Mouse (Mus musculus) cerebellum, adult 11-12 months (tissue): Measurements from ENCODE around the gene Plekhf1.

ENCODE experiments used
- DNase-seq: peaks from one replicate; pipeline ENCODE4 v3.0.0; 2022

The Plekhf1 gene

DNA sequence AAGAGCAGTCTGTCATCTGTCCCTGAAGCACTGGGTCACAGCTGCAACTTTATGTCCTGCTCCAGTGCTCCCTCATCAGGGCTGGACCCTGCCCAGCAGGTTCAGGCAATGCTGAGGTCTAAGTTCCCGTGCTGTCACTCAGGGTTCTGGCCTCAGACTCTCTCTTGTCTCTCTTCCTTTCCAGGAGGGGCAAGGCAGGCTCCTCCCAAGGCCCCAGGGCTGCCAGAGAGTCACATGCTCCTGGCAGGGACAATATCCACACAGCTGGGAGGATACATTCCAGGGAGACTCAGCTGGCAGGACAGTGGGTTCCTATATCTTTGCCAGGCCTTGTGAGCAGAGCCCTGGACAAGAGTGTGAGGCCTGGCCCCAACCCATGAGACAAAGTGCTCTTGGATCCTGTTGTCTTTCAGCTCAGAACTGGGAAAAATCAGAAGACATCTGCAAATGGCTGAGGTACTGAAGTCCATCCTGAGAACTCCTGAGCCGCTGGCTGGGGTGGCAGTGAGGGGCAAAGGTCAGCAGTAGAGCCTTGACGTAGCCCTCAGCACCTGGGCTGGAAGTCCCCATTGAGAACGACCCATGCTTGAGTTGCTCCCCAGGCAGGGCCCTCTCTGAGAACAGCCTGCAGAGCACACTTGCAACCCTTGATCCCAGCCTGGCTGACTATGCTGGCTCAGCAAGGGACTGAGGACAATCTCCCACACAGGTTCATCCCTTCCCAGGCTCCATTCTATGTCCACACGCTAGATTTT, 10.2 kb downstream of the Plekhf1 start:
- peak; percentile 74 for DNase-seq

DNA sequence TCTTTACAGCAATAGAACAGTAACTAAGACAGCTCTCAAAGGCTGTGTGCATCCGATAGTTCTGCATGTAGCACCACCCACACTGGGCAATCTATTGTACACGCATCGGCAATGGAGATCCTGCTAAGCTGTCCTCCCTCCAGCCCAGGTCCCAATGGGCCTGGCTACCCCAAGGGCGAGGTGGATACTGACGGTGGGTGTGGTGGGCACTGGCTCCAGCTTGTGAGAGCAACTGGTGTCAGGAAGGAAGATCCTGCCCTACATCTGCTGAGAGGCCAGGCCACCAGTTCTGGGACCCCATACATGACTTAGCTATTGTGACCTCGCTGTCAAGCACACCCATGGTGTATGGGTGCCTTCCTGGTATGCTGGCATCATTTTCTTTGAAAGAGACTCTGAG, 12.1 kb downstream of the Plekhf1 start:
- DNase-seq, result no peak

DNA sequence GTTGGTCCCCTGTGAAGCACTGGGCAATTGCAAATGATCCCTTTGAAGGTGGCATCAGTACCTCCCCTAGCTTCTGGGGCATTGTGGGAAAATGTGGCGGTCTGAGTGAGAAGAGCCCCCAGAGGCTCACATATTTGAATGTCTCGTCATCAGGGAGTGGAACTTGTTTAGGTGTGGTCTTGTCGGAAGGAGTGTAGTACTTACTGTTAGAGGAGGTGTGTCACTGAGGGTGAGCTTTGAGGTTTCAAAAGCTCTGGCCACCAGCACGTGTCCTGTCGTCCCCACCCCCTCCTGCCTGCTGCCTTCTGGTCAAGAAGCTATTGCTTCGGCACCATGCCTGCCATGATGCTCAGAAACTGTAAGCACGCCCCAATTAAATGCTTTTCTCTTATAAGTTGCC, 12.5 kb downstream of the Plekhf1 start:
- DNase-seq, result no peak

DNA sequence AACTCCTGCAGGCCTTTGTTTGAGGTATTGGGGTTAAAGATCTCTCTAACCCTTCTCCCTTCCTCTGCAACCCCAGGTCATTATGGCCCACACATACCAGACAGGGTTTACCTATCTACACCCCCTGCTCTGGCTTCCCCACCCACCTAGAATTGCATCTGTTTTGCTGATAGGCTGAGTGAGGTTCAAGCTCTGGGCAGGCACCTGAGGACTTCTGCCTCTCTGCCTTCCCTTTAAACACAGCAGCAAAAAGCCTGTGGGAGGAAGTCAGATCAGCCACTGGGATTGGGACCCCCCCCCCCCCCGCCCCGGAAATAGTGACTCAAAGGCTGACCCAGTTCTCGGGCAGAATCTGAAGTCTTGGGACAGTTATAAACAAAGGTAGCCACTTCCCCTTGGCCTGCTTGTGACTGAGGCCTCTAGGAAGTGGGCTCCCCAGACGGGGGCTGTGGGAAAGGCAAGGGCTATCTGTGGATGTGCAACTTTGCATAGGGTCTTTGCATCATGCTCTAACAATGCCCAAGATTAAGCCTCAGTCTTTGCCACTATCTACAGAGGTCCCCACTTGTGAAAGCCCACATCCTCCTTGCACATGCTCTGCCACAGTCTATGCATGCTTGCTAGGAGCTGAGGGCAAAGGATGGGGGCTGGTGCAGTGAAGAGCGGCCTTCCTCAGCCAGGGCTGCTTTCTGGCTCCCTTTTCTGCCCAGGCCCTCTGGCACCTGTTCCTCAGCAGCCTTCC, 13.2 kb downstream of the Plekhf1 start:
- DNase-seq, result no peak

DNA sequence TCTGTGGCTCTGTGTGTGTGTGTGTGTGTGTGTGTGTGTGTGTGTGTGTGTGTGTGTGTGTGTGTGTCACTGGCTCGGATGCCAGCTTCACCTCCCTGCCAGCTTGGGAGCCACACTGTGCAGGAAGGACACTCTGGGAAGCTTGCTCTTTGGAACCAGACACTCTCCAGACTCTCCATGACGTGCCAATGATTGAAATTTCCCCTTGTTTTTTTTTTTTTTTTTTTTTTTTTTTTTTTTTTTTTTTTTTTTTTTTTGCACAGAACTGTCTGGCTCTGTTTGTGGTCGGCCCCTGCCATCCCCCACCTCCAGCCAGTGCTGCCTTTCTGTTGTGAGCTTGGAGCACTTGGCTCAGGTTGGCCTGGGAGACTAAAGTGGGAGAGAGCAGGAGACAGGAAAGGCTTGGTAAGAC, 15.2 kb downstream of the Plekhf1 start:
- peak; percentile 63 for DNase-seq

DNA sequence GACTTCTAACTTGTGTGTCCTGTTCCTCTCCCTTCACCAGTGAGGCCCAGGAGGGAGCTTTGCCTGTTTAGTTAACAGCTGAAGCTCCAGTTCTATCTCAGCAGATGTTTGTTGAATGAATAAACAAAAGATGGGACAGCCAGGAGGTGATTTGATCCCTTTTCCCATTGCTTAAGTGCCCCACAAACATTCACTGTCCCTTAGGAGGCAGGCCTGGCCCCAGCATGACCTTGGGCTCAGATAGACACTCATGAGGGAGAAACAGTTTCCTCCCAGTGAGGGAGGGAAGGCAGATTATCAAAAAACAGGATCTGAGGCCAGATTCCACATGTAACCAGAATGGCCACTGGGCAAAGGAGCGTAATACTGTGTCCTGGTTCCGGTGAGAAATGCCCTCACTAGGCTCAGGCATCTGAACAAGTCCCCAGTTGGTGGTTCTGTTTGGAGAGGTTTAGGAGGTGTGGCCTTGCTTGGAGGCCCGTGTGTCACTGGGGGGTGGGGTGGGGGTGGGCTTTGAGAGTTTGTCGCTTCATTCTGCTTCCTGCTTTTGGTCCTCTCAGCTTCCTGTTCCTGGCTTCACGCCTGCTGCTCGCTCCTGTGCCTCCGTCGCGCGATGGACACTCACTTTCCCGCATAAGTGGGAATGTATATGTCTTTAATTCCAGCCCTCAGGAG, 18.2 kb downstream of the Plekhf1 start:
- DNase-seq, result no peak

DNA sequence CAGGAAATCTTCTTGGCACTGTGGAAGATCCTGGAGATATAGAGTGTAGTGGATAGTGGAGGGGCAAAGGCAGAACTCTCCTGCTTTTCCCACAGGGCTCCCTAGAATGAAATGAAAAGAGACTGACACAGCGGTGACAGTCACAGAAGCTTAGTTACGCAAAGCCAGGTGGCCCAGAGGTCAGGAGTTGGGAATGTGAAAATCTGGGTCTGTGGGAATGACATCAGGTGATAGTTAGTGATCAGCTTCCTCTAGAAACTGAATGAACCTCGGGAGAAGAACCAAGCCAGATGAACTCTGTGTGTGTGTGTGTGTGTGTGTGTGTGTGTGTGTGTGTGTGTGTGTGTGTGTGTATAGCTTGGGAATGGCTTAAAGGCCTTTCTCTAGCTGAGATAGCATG, 18.8 kb downstream of the Plekhf1 start:
- no peak for DNase-seq

DNA sequence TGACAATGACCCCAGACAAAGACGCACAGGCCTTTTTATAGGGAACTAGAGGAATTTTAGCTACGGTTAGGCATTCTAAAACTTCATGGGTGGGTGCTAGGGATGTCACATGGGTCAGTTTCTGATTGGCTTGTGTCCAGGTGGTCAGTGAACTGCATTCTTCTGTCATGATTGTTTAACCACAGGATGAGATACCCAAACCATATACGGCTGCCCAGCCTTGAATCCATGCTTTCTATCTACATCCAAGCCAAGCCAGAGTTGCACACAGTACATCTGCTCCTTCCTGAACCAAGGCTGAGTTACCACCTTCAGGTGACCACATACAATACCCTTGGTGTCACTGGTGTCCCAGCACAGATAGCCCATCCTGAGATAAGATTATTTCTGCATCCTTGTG, 21.3 kb downstream of the Plekhf1 start:
- no peak for DNase-seq

DNA sequence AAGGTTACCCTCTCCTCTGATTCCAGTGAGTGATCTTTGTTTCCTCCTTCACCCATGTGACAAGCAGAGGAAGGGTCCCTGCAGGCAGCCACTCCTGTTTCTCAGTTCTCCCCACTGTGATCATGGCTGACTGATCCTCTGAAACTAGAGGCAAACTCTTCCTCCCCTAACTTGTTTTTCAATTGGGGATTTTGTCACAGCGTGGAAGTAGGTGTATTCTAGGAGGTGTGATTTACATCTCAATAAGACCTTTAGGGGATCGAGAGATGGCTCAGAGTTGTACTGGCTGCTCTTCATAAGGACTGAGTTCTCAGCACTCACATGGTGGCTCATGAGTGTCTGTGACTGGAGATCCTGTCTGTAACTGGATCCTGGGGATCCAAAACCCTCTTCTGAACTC, 22.0 kb downstream of the Plekhf1 start:
- DNase-seq, result no peak

DNA sequence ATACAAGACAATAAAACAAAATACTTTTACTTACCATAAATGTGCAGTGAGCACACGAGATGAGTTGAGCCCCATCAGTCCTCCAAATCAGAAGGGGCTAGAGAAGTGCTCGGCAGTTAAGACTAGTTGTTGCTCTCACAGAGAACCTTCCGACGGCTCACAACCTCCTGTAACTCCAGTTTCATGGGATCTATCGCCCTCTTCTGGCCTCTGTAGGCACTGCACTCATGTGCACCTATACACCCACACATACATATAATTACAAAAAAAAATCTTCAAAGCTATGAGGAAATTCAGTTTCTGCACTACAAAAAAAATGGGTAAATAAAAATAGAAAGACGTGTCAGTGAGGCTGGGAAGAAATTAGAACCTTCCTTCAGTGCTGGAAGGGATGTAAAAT, 23.5 kb downstream of the Plekhf1 start:
- DNase-seq, result no peak

DNA sequence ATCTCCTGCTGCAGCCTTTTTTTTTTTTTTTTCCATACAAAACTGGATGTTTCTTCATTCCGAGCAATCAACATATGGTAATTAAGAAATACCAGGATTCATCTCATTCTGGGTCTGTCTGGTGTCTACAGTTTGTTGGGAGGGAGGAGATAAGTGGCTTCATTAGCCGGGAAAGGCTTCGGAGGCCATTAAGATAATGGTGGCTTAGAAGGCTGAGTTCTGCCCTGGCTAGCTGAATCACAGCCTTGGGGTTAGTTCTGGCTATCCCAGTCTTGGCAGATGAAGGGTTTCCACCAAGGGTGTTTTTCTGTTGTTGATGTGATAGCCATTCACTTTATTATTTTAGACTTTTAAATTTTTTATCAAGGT, 26.5 kb downstream of the Plekhf1 start:
- DNase-seq, result no peak

DNA sequence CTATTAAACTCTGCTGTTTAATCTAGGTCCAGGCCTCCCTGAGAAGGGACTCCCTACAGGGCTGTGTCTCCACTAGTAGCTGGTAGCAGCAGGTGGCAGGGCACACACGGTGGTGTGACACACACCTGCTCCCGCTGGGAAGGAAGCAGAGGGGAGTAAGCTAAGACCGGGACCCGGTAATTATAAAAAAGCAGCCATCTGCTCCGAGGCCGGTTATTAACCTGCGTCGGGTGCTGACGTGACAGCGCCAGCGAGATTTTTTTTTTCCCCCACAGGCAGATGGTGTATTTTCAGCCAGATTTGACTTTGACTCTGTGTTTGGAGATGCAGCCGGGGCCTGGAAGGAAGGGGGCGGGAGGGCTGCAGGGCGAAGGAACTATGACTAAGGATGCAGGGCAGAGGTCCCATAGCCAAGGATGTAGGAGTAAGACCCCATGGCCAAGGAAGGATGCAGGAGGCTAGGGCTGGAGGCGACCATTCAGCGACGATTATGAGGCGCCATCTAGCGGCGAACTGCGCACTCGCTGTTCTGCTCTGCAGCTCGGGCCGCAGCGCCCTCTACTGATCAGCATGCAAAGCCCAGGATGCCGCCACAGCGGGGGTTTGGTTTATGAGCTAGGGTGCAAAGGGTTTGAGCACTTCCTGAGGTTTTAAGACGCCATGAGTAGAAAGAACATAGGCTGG, 27.1 kb downstream of the Plekhf1 start:
- peak; percentile 91 for DNase-seq

DNA sequence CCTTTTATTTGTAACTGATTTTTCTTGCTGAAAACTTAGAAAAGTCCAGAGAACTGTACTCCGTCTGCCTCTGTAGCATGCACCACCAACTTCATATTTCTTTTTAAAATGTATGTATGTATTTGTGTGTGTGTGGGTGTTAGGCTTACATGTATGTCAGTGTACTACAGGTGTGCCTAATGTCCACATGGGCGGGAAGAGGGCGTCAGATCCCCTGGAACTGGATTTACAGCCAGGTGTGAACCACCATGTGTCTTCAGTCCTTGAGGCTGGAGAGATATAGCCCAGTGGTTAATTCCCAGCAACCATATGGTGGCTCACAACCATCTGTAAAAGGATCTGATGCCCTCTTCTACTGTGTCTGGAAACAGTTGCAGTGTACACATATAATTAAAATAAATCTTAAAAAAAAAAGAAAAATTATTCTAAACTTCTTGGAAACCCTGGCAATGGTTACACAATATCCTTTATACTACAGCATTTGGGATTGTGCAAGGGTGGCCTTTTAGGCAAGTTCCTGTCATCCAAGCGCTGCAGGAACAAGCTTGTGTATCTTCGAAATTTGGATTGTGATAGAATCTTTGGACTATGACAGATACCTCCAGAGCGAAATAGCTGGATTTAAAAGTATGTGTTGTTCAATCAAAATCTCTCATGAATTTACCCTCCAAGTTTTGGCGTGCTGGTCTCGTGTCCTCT, 27.8 kb downstream of the Plekhf1 start:
- DNase-seq, result no peak

DNA sequence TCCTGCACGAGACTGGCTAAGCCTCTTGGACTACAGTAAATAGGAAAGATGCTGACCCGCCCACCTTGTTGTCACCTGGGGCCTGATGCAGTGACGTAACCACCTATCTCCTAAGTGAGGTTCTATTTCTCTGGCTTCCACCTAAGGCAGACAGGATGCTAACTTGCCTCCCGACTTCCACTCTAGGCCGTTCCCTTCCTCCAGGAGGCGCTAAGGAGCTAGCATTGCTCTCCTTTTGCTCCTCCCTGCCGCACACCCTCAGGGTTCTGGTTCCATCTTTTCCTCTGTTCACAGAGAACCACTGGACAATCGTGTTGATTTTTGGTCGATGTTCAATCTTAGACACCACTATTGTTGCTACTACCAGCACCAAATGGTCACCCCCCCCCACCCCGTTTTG, 36.2 kb downstream of the Plekhf1 start:
- DNase-seq, result no peak

DNA sequence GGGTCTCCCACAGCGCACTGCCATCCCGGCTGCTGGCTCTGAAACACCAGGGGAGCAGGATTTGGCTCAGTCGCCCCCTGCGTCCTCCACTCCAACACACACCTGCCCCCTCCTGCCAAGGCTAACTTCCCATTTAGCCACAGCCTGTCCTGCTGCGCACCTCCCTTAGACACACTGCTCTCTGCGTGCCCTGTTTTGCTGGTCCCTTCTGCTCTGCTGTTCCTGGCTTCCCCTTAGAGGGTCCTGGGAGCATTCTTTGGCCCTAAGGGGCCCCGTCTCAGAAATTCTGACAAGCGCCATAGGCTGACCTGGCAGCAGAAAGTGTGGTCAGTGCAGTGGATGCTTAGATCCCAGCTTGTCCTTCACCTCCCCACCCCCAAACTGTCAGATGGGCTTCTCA, 36.7 kb downstream of the Plekhf1 start:
- no peak for DNase-seq

DNA sequence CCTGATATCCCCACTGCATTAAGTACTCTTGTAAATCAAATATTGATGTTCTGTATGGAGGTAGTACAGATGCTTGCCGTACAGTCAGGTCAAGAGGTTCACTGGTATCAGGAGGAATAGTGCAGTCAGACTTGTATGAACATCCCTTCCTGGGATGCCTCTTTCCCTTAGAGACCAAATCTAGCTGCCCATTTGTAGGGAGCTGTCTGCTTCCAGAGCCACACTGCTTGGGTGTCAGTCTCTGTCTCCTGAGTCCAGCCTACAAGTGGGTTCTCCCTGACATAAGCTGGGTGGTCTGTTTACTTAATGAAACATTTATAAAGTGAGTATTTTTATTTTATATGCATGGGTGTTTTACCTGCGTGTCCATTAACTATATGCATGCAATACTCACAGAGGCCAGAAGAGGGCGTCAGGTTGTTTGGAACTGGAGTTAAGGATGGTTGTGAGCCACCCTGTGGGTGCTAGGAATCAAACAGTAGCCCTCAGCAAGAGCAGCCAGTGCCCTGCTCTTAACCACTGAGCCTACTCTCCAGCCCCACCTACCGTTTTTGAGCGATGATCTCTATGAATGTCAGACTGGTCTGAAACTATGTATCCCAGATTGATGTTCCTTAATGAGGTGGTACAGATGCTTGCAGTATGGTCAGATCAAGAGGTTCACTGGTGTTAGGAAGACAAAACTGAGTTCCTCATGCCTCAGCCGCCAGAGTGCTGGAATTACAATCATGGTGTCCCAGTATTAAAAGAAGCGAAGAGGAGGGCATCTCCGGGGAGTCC, 37.6 kb downstream of the Plekhf1 start:
- no peak for DNase-seq

DNA sequence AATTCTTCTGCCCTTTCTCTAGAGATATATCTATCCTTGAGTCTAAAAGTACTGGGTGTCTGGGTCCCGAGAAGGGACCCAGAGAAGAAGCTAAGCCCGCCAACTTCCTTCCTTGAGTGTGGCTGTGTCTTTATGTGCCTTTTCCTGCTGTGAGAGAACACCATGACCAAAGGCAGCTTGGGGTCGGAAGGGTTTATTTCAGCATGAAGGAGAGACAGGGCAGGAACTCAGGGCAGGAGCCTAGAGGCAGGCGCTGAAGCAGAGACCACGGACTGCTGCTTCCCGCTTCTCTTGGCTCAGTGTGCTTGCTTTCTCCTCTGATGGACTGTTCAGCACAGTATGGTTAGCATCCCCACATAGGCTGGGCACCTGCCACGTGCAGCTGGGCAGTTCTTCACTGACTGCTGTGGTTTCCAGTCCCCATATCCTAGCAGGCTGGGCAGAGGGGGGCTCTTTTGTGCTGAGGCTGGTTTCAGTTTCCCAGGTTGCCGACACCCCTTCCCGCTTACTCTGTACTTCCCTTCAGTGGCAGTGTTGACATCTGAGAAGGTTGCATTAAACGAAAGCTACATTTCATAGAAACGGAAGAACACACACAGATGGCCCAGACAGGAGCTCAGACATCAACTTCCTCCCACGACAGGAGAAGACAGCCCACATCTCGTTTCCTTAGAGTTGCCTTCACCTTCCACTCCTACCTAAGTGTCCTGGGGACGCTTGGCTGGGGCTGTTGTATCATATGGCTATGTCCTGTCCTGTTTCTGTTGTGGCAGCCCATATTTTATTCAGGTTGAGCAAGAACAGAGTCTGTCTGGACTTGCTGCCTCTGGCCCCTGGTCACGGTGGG, 38.5 kb downstream of the Plekhf1 start:
- DNase-seq, result no peak

DNA sequence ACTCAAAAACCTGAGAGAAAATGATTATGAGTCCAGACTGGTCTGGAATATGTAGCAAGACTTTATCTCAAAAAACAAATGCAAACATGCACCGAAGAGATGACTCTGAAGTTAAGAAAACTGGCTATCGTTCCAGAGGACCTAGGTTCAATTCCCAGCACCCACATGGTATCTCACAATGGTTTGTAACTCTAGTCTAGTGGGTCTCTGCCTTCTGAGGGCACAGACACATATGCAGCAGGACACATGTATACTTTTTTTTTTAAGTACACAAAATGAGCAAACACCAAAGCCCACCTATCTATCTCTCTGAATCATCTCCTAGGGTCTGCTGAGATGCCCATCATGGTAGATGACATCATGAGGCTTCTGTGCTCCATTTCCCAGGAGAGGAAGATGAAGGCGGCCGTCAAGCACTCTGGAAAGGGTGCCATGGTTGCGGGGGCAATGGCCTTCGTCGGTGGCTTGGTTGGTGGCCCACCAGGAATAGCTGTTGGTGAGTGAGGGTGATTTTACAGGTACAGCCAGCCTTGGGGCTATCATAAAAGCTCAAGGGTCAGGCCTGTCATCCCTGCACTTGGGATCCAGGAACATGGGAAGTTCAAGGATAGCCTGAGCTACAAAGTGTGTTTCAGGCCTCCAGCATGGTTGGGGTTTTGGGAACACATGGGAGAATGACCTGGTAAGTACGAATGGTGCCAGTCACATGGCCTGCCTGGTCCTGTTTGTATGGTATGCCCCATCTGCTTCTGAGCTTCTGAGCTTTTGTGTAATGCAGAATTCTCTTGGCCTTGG, 39.3 kb downstream of the Plekhf1 start:
- DNase-seq, result no peak

DNA sequence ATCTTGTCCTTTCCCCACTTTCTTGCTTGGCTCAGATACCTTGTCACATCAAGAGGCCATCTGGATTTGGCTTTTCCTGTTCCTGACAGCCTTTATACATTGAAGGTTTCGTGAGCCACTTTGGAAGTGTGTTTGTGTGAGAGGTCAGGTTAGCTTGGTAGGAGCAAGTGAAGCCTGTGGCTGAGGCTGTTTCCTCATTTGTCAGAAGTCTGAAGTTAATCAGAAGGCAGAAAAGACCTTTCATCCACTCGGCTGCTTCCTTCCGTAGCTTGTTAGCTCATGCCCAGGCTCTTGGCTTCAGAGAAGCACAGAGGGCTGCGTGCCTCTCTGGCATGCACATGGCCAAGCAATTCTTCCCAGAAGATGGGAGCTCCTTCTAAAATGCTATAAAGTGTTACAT, 40.0 kb downstream of the Plekhf1 start:
- no peak for DNase-seq

DNA sequence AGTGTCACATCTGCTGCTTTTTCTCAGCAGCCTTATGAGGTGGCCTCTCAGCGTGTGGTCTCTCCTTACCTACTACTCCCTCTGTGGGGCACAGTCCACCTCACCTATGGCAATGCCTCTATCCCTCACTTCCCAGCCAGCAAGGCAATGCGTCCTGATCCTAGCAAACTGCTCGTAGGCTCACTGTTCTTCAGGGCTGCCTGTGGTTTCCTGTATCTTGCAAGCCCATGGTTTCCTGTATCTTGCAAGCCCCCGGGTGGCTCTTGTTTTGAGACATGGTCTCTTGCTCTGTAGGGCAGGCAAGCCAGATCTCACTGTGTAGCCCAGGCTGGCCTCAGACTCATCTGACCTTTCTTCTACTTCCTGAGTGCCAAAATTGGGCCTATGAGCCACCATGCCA, 41.0 kb downstream of the Plekhf1 start:
- DNase-seq, result no peak
